Mouse (Mus musculus): ENCODE data around the gene Slc24a3.
A peak's percentile ranks its signal among the peaks of the same experiment; 100 is the strongest.

Gene Slc24a3

DNA sequence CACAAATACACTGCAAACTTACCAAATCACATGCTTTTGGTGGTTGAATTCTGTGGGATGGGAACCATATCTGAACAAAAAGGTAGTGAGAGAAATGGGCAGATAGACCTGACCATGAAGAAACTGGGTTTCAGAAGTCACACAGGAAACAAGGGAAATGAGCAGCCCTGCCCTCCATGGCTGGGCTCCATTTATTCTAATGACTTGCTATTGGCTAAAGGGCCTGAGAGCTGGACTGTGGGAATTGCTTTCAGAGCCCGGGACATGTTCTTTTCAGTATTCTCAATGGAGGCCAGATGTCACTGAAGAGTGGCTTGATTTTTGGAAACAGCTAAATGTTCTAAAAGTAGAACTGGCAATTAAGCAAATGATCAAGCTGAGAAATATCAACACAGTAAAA is 120.9 kb downstream of the Slc24a3 start:
- DNase-seq: no peak

- peak; percentile 27 for DNase-seq
These were observed 123.9 kb downstream of the Slc24a3 start for GRCm38 (mm10) chr2:145291473-145291872.

DNA sequence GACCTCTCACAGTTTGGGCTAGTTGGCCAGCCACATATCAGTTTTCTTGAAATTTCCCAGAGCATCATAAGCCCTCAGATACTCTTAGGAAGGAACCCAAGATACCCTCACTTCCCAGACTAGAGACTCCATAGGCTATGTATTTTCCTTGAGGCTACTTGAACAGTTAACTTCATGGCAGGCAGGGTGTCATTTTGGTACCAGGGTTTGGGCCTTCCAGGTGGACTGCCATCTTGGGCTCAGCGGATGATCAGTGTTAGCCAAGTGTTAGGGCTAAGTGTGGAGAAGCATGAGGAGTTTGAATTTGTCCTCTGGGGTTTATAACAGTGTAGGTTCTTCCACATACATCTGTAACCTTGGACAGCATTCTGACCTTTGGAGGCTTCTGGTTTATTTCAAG is 124.6 kb downstream of the Slc24a3 start:
- DNase-seq: no peak

GRCm38 (mm10) chr2:145292816-145293215 is 125.3 kb downstream of the Slc24a3 start:
- DNase-seq: no peak

DNA sequence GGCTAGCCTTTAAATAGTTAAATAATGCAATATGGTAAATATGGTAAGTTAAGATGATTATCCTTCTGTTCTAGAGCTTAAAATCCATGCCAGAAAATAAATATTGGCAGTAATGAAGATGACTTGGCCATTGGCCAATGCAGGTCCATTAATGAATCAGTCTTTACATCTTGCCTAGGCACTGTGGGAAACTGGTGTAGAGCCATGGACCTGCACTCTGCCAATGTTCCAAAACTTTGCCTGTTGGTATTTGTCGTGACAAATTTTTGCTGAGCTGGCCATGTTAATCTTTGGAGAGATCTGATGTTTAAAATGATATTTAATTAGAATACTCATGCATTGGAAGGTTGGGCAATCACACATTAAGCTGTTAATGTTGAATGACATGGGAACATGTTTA is 129.4 kb downstream of the Slc24a3 start:
- no peak for DNase-seq

GRCm38 (mm10) chr2:145299914-145300699 is 132.6 kb downstream of the Slc24a3 start:
- DNase-seq: no peak

DNA sequence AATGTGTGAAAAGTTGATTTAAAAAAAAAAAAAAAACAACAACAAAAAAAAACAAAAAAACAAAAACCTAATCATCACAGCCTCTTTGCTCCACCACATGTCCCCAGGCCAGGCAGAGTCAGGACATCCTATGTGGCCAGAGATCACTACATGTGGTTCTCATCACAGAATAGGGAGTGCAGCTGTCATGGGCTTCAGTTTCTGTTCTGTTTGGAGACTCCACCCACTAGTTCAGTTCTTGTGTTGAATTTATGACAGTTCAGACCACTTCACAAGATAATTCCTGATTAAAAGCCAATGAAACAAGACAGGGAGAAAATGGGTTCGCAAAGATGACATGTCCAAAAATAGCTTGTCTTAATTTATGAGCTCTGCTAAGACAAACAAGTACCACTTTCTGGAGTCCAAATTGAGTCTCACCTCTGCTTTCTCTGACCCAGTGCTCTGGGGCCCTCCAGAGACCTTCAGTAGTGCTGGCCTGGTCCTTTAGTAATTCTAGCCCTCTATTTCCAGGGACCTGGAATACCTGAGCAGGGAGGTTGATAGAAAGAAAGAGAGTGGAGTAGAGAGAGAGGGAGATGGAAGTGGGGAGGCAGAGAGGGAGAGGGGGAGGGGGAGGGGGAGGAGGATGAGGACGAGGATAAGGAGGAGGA is 139.8 kb downstream of the Slc24a3 start:
- peak; percentile 7 for DNase-seq

DNA sequence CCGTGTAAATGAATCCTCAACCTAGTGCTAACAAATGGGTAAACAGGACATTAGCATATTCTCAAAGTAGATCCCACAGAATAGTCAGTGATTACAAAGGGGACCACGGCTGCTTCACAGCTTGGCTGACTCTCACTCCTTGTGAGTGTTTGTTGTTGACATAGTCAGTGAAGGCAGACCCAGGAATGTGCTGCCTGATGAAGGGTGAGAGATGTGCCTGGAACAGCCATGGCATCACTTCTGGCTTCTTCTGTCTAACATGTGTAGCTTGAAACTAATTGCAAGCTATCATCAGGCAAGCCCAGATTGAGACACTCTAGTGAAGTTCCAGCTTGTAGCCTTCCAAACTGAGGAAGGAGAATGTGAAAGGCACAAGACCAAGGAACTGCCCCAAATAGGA is 151.4 kb downstream of the Slc24a3 start:
- DNase-seq: no peak

DNA sequence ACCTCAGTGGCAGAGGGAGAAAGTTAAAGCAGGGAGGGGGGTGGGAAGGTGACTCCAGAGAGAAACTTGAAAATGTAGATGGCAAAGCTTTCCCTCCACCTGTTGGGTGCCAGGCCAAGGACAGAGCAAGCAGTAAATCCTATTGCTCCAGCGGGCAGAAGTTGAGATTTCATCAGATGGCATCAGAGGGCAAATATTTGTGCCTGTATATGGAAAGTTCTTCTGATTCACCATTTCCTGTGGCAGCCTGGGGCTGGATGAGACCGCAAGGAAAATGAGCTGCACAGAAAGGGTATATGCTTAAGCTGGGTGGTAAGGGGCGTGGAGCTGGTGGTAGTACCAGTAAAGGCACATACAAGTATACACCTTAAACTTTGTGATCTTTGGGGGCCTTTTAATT is 153.7 kb downstream of the Slc24a3 start:
- DNase-seq: no peak

DNA sequence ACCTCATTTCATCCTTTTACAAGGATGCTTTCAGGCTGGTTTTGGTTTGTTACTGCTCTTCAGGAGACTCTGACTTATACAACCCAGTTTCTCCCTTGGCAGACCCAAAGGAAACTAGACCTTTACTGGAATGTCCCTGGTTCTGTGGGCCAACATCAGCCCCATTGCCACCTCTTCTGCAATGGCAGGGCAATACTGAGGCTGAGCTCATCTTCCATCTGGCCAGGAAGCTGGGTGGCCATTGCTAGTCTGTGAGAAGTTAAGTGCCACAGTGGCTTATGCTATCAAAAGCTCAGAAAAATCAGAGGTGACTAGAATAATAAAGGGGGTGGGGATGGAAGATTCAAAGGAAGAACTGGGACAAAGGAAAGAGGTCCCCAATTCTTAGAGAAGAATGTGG is 154.2 kb downstream of the Slc24a3 start:
- no peak for DNase-seq

- DNase-seq: peak; percentile 6
These were observed 156.9 kb downstream of the Slc24a3 start for GRCm38 (mm10) chr2:145324477-145324876.

- DNase-seq: no peak
These were observed 158.3 kb downstream of the Slc24a3 start for GRCm38 (mm10) chr2:145325852-145326251.

- DNase-seq: no peak
These were observed 159.0 kb downstream of the Slc24a3 start for GRCm38 (mm10) chr2:145326544-145326943.

DNA sequence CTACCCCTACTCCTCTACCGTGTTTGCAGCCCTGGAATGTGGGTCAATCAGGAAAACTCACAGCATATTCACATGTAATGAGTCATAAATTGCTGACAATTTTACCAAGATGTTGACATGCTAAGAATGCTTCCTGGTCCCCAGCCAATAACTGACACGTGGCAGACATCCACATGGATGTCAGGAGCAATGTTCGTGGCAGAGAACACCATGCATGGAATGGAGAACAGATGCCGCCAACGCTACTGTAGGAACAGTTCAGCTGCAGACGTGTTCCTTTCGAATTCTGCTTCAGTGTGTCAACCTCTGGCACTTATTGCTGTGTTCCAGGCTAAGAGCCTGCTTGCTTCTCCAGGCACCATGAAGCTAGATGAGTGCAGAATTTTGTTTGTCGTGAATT is 162.2 kb downstream of the Slc24a3 start:
- no peak for DNase-seq

- DNase-seq: no peak
These were observed 164.0 kb downstream of the Slc24a3 start for GRCm38 (mm10) chr2:145331525-145331924.

GRCm38 (mm10) chr2:145333466-145333865 is 165.9 kb downstream of the Slc24a3 start:
- DNase-seq: no peak

GRCm38 (mm10) chr2:145336406-145336805 is 168.9 kb downstream of the Slc24a3 start:
- DNase-seq: no peak

- no peak for DNase-seq
These were observed 173.3 kb downstream of the Slc24a3 start for GRCm38 (mm10) chr2:145340816-145341215.

DNA sequence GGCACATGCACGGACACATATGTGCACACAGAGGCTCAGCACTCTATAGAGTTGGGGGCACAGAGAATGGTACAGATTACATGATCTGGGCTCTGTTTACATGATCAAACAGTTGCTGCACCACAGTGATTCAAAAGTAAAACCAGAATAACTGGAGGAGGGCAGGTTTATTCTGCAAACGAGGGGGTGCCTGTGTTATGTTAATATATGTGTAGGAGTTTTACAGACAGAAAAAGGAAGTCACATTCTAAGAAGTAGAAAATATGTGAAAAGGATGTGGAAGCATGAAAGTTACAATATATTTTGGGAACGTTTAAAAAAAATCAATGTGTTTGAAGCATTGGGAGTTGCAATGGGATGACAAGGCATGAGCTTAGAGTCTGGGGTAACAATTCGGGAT is 175.4 kb downstream of the Slc24a3 start:
- no peak for DNase-seq

GRCm38 (mm10) chr2:145344521-145344920 is 177.0 kb downstream of the Slc24a3 start:
- no peak for DNase-seq

GRCm38 (mm10) chr2:145353801-145354200 is 186.2 kb downstream of the Slc24a3 start:
- no peak for DNase-seq

GRCm38 (mm10) chr2:145358236-145358942 is 190.8 kb downstream of the Slc24a3 start:
- DNase-seq: no peak

- no peak for DNase-seq
These were observed 196.1 kb downstream of the Slc24a3 start for GRCm38 (mm10) chr2:145363604-145364003.

- DNase-seq: no peak
These were observed 201.1 kb downstream of the Slc24a3 start for GRCm38 (mm10) chr2:145368701-145369100.
